In the genomic region with DNA sequence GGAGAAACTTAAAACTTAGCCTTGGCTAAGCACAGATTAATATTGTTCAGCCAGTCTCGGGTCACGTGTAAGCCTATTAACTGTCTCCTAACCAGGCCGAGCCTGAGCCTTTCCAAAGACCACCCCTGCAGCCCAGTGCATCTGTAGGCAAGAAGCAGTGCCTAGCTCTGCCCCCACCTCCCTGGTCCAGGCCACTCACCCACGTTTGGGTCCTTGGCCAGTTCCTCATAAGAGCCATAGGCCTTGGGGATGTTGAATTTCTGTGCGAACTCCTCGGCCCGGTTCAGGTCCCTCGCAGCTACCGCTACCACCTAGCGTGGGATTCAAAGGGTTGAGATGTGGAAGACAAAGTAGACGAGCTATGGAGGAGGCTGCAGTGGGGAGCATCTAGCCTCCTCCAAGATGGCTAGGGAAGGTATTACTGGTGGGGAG, we compare ENCODE assay signal across 9 mouse cellular contexts. TPM values are rescaled to one million over a fixed set of nuclear protein-coding genes. Genes with fewer than 3 reads are reported as not detected.
DNase-seq lines count a peak whose midpoint lies in the region; ATAC-seq and TF ChIP-seq lines count a peak whose summit lies in the region.
"Had no signal": no experiment of that assay in that cellular context is flagged by ENCODE, and none has a peak within 500 bp of the region (broad histone marks: within the 10 kb centered on the region; RNA-seq: fewer than 3 reads in every experiment).

No protein-coding gene starts in this region.

- 21% methylated on average over 11 of the region's 11 CpGs for WGBS in forebrain, postnatal 0 days
- 63% methylated on average over 11 of the region's 11 CpGs for whole genome bisulfite sequencing in macrophage (ENCODE audit: missing documents)

- peak overlapping the region; percentile 87 for H3K9ac ChIP-seq in CH12.LX (ENCODE audit: insufficient read depth, low read depth)
- peak overlapping the region; percentile 50; the same call in 1 of the 2 replicates for H3K9ac ChIP-seq in forebrain, postnatal 0 days

- TF ChIP-seq EP300 in CH12.LX (IDR thresholded peaks at IDR 0.05; ENCODE audit: low read length): no peak

- H3K9me3 ChIP-seq in CH12.LX (replicated peaks; ENCODE audit: low read length): no peaks in the 10 kb centered on the region
- no peaks in the 10 kb centered on the region for H3K9me3 ChIP-seq in forebrain, postnatal 0 days (ENCODE audit: low read length)

- H3K79me2 ChIP-seq in CH12.LX (replicated peaks; ENCODE audit: control insufficient read depth, extremely low read depth, insufficient read depth, poor library complexity, severe bottlenecking) (no peaks in the 10 kb centered on the region), macrophage (ENCODE audit: inconsistent target) (no peaks in the 10 kb centered on the region)

- TF ChIP-seq RAD21 in CH12.LX (IDR thresholded peaks at IDR 0.05; ENCODE audit: low read depth, low read length): no peak

- H3K4me2 ChIP-seq in CH12.LX (ENCODE audit: insufficient read depth, low read depth, poor library complexity, severe bottlenecking): peak overlapping the region; percentile 57
- H3K4me2 ChIP-seq in forebrain, postnatal 0 days (ENCODE audit: low read depth): peak overlapping the region; percentile 48

- in situ Hi-C loops in CH12.LX (cut with MboI; ENCODE audit: low pct_ligation_motif_present, low pct_unique_long_range_greater_than_20kb, low sequenced_read_pairs): no loop called here

- ATAC-seq in forebrain, postnatal 0 days: peak; percentile 63

- dilution Hi-C loops in CH12.LX (cut with MboI; ENCODE audit: extremely low pct_ligation_motif_present, extremely low pct_unique_long_range_greater_than_20kb, low sequenced_read_pairs): no loop called here

- no peak for TF ChIP-seq POLR2A in CH12.LX (IDR thresholded peaks at IDR 0.05; ENCODE audit: low read depth, low read length)

- H3K27ac ChIP-seq in CH12.LX (ENCODE audit: insufficient read depth, low read depth) (no peak overlapping the region), macrophage (peak overlapping the region; percentile 49)
- peak overlapping the region; percentile 80 for H3K27ac ChIP-seq in forebrain, postnatal 0 days (ENCODE audit: low read depth, low read length)

- H3K4me1 ChIP-seq in CH12.LX (ENCODE audit: control insufficient read depth in 1 of 2, insufficient read depth in 2 of 2): peaks cover 4 to 25% of the 10 kb centered on the region in 2 experiments; a peak in 3 of 4 replicates
- H3K4me1 ChIP-seq in forebrain, postnatal 0 days (ENCODE audit: insufficient read depth): 0 out of 2 replicates have a peak, but pooled peaks cover 6% of the 10 kb centered on the region

- H3K4me3 ChIP-seq in CH12.LX (replicated peaks in 1 of 3; ENCODE audit: low read depth in 2 of 3, low read length in 2 of 3, poor library complexity in 1 of 3) (peak overlapping the region; percentile 69 to 77 (median 74)), macrophage (ENCODE audit: inconsistent target) (peak overlapping the region; percentile 79)
- peak overlapping the region; percentile 31 for H3K4me3 ChIP-seq in forebrain, postnatal 0 days (ENCODE audit: low read depth, low read length)

- intact Hi-C loops in left cerebral cortex, postnatal 10 days (cut with DNase I): no loop called here

- no peak for TF ChIP-seq CTCF in CH12.LX (conservative IDR thresholded peaks at IDR 0.05 in 1 of 2, IDR thresholded peaks at IDR 0.05 in 1 of 2; ENCODE audit: low read depth in 2 of 2, low read length in 2 of 2)
- no peak for TF ChIP-seq CTCF in forebrain, postnatal 0 days (IDR thresholded peaks at IDR 0.05; ENCODE audit: low read depth)

- DNase-seq in A20 (ENCODE audit: low read depth, low spot score) (peak; percentile 55), CH12.LX (ENCODE audit: extremely low read depth) (no peak)
- peak; percentile 58 for DNase-seq in forebrain, postnatal 0 days
- no peak for DNase-seq in left cerebral cortex, postnatal 10 days (ENCODE audit: extremely low spot score in 1 of 2, low spot score in 2 of 2)
- DNase-seq in frontal cortex, adult 2 months (ENCODE audit: extremely low spot score in 1 of 2, low spot score in 1 of 2): no peak
- no peak for DNase-seq in right cerebral cortex, adult 18-20 months

- H3K36me3 ChIP-seq in CH12.LX (replicated peaks in 1 of 2; ENCODE audit: control insufficient read depth in 1 of 2, insufficient read depth in 1 of 2, low read length in 1 of 2) (peaks cover 8 to 30% of the 10 kb centered on the region in 2 experiments), macrophage (ENCODE audit: inconsistent target) (no peaks in the 10 kb centered on the region)
- peaks cover 4% of the 10 kb centered on the region; the same call in 1 of the 2 replicates for H3K36me3 ChIP-seq in forebrain, postnatal 0 days (ENCODE audit: insufficient read depth)

- no peaks in the 10 kb centered on the region for H3K27me3 ChIP-seq in CH12.LX (replicated peaks)
- no peaks in the 10 kb centered on the region for H3K27me3 ChIP-seq in forebrain, postnatal 0 days (ENCODE audit: insufficient read depth, low read length)

TF ChIP-seq in CH12.LX, 34 proteins besides CTCF, POLR2A, EP300 and RAD21 (continues in another document):
- TF ChIP-seq NELFE (IDR thresholded peaks at IDR 0.05; ENCODE audit: low read depth, low read length) (no peak), ZC3H11A (IDR thresholded peaks at IDR 0.05; ENCODE audit: low read depth, low read length) (no peak), MEF2A (IDR thresholded peaks at IDR 0.05; ENCODE audit: borderline replicate concordance, low read depth, low read length) (no peak), KAT2A (IDR thresholded peaks at IDR 0.05; ENCODE audit: insufficient replicate concordance, low read length) (no peak), PAX5 (IDR thresholded peaks at IDR 0.05; ENCODE audit: low read length) (no peak)

RNA-seq across cellular contexts. Expression of gene Dhdh, which starts 0.7 kb away (rescaled TPM):
- 5.9 and 6.4 TPM in 2 replicates for total RNA-seq in CH12.LX (2012; rRNA removed)
- total RNA-seq in CH12.LX (2014; rRNA removed): 7.1 and 7.2 TPM in 2 replicates
- polyA plus RNA-seq in CH12.LX (2012; ENCODE audit: insufficient read length, low read depth): 15.3 and 18.0 TPM in 2 replicates
- 3.5 and 4.9 TPM in 2 replicates for total RNA-seq in forebrain, postnatal 0 days (2014; rRNA removed)
- 1.9 and 3.6 TPM in 2 replicates for polyA plus RNA-seq in forebrain, postnatal 0 days (2015; fragmentation: Nextera tagmentation; extraction: Ambion mirVana)
- 10 to 100 TPM in 18 of 26 experiments, 1 to 10 TPM in 8; 2.6 to 55.0 (median 19.6) TPM for total RNA-seq in macrophage (2018; cell fraction: chromatin; rRNA removed)
- 10 to 100 TPM in 22 of 26 experiments, 1 to 10 TPM in 4; 8.2 to 18.0 (median 12.3) TPM for total RNA-seq in macrophage (2018; cell fraction: cytosol; rRNA removed)
- total RNA-seq in macrophage (2018; cell fraction: nucleus; rRNA removed): 10 to 100 TPM in 16 of 26 experiments, 1 to 10 TPM in 10; 4.7 to 44.0 (median 13.7) TPM
- polyA plus RNA-seq in macrophage (2018): 12.5 to 24.6 TPM (median 12.8 TPM) in 3 replicates
- total RNA-seq in left cerebral cortex, postnatal 10 days (2021): 1 to 10 TPM; 3.0 to 3.1 TPM
- polyA plus RNA-seq in frontal cortex, adult 2 months (2012; rRNA removed): 8.0 and 8.8 TPM in 2 replicates

RNA-seq across cellular contexts. Expression of gene Gm45808, which starts 1.3 kb away (rescaled TPM):
- total RNA-seq in CH12.LX (2012; rRNA removed) (5.0 and 5.7 TPM in 2 replicates), CH12.LX (2014; rRNA removed) (0.85 and 1.3 TPM in 2 replicates)
- polyA plus RNA-seq in CH12.LX (2012; ENCODE audit: insufficient read length, low read depth) (2.2 TPM in 1 of 2 replicates, not detected in the other), macrophage (2018) (not detected in 3 replicates)
- not detected in 2 replicates for total RNA-seq in forebrain, postnatal 0 days (2014; rRNA removed)
- polyA plus RNA-seq in forebrain, postnatal 0 days (2015; fragmentation: Nextera tagmentation; extraction: Ambion mirVana): not detected in 2 replicates
- not detected for total RNA-seq in macrophage (2018; cell fraction: chromatin; rRNA removed)
- under 1 TPM in 7 of 26 experiments, not detected in 19; 0.22 to 0.78 (median 0.34) TPM for total RNA-seq in macrophage (2018; cell fraction: cytosol; rRNA removed)
- total RNA-seq in macrophage (2018; cell fraction: nucleus; rRNA removed): not detected
- total RNA-seq in left cerebral cortex, postnatal 10 days (2021): not detected
- 0.23 TPM in 1 of 2 replicates, not detected in the other for polyA plus RNA-seq in frontal cortex, adult 2 months (2012; rRNA removed)
- polyA plus RNA-seq: large intestine, adult 2 months; small intestine, adult 2 months had no signal

RNA-seq across cellular contexts. Expression of gene Tulp2, which starts 6.2 kb away (rescaled TPM):
- total RNA-seq in CH12.LX (2012; rRNA removed): 0.13 and 0.17 TPM in 2 replicates
- not detected in 2 replicates for total RNA-seq in CH12.LX (2014; rRNA removed)
- not detected in 2 replicates for polyA plus RNA-seq in CH12.LX (2012; ENCODE audit: insufficient read length, low read depth)
- 0.19 and 0.46 TPM in 2 replicates for total RNA-seq in forebrain, postnatal 0 days (2014; rRNA removed)
- 0.07 and 0.25 TPM in 2 replicates for polyA plus RNA-seq in forebrain, postnatal 0 days (2015; fragmentation: Nextera tagmentation; extraction: Ambion mirVana)
- not detected for total RNA-seq in macrophage (2018; cell fraction: chromatin; rRNA removed)
- total RNA-seq in macrophage (2018; cell fraction: cytosol; rRNA removed): under 1 TPM in 1 of 26 experiments, not detected in 25; 0.10 TPM
- total RNA-seq in macrophage (2018; cell fraction: nucleus; rRNA removed): not detected
- not detected in 3 replicates for polyA plus RNA-seq in macrophage (2018)
- total RNA-seq in left cerebral cortex, postnatal 10 days (2021): not detected
- 0.12 and 0.17 TPM in 2 replicates for polyA plus RNA-seq in frontal cortex, adult 2 months (2012; rRNA removed)
- polyA plus RNA-seq: small intestine, adult 2 months had no signal

RNA-seq across cellular contexts. Expression of gene Bax, which starts 21.2 kb away (rescaled TPM):
- total RNA-seq in CH12.LX (2012; rRNA removed): 232 and 233 TPM in 2 replicates
- total RNA-seq in CH12.LX (2014; rRNA removed): 185 and 195 TPM in 2 replicates
- polyA plus RNA-seq in CH12.LX (2012; ENCODE audit: insufficient read length, low read depth): 273 and 321 TPM in 2 replicates
- total RNA-seq in forebrain, postnatal 0 days (2014; rRNA removed): 120 and 127 TPM in 2 replicates
- 276 and 297 TPM in 2 replicates for polyA plus RNA-seq in forebrain, postnatal 0 days (2015; fragmentation: Nextera tagmentation; extraction: Ambion mirVana)
- 100 to 1,000 TPM in 21 of 26 experiments, 10 to 100 TPM in 5; 69.8 to 213 (median 134) TPM for total RNA-seq in macrophage (2018; cell fraction: chromatin; rRNA removed)
- 100 to 1,000 TPM; 144 to 214 (median 171) TPM for total RNA-seq in macrophage (2018; cell fraction: cytosol; rRNA removed)
- 100 to 1,000 TPM; 106 to 261 (median 170) TPM for total RNA-seq in macrophage (2018; cell fraction: nucleus; rRNA removed)
- polyA plus RNA-seq in macrophage (2018): 72.6 to 246 TPM (median 245 TPM) in 3 replicates
- total RNA-seq in left cerebral cortex, postnatal 10 days (2021): 10 to 100 TPM; 86.0 to 93.8 TPM
- 108 and 110 TPM in 2 replicates for polyA plus RNA-seq in frontal cortex, adult 2 months (2012; rRNA removed)

RNA-seq across cellular contexts. Expression of gene Nucb1, which starts 22.3 kb away (rescaled TPM):
- total RNA-seq in CH12.LX (2012; rRNA removed) (83.4 and 92.6 TPM in 2 replicates), CH12.LX (2014; rRNA removed) (40.8 and 46.2 TPM in 2 replicates)
- polyA plus RNA-seq in CH12.LX (2012; ENCODE audit: insufficient read length, low read depth) (90.4 and 129 TPM in 2 replicates), macrophage (2018) (298 to 734 TPM (median 400 TPM) in 3 replicates)
- total RNA-seq in forebrain, postnatal 0 days (2014; rRNA removed): 76.8 and 107 TPM in 2 replicates
- 103 and 122 TPM in 2 replicates for polyA plus RNA-seq in forebrain, postnatal 0 days (2015; fragmentation: Nextera tagmentation; extraction: Ambion mirVana)
- total RNA-seq in macrophage (2018; cell fraction: chromatin; rRNA removed): 100 to 1,000 TPM in 3 of 26 experiments, 10 to 100 TPM in 23; 16.4 to 115 (median 43.0) TPM
- 100 to 1,000 TPM; 136 to 323 (median 210) TPM for total RNA-seq in macrophage (2018; cell fraction: cytosol; rRNA removed)
- total RNA-seq in macrophage (2018; cell fraction: nucleus; rRNA removed): 100 to 1,000 TPM in 25 of 26 experiments, 10 to 100 TPM in 1; 73.2 to 334 (median 232) TPM
- total RNA-seq in left cerebral cortex, postnatal 10 days (2021): 100 to 1,000 TPM; 114 to 127 TPM
- polyA plus RNA-seq in frontal cortex, adult 2 months (2012; rRNA removed): 88.5 and 103 TPM in 2 replicates

Comparison
In these comparisons a context has a peak if more than half of its experiments do, and no peak if none do; other contexts are left out.
1. DNase-seq: peak in A20 (single experiment) and forebrain, postnatal 0 days (single experiment); none in CH12.LX (single experiment), left cerebral cortex, postnatal 10 days (0 of 2), frontal cortex, adult 2 months (0 of 2) and right cerebral cortex, adult 18-20 months (single experiment).
2. Peak in every context shown above with its lines, with median percentiles within 50 percentile points of each other: H3K4me3 ChIP-seq.